Mouse (Mus musculus) MEL (cell line): ENCODE results near the gene Sf3b4.

Experiments
- BHLHE40 ChIP-seq: IDR thresholded peaks from 2 replicates; pipeline ENCODE4 v1.6.1; 2012; ENCODE audit warnings: low read depth, mild to moderate bottlenecking, inconsistent platforms, low read length, improper control_type of control experiment, borderline replicate concordance
- CTCF ChIP-seq, 3 experiments: IDR thresholded peaks in 2 of 3; conservative IDR thresholded peaks in 1 of 3; 2 replicates each; pipeline ENCODE4 v1.5.1; 2011 to 2012; ENCODE audit warnings: low read length in 3 of 3, low read depth in 2 of 3, mild to moderate bottlenecking in 2 of 3, improper control_type of control experiment in 1 of 3, inconsistent platforms in 1 of 3, mixed read lengths in 1 of 3, moderate library complexity in 1 of 3; ENCODE audit not compliant: control insufficient read depth in 1 of 3, insufficient read depth in 1 of 3, poor library complexity in 1 of 3, severe bottlenecking in 1 of 3
- EP300 ChIP-seq, 2 experiments: IDR thresholded peaks; 2 replicates each; pipeline ENCODE4 v1.6.1; 2011; ENCODE audit warnings: improper control_type of control experiment in 2 of 2, low read length in 2 of 2, low read depth in 1 of 2, mild to moderate bottlenecking in 1 of 2
- GABPA ChIP-seq: IDR thresholded peaks from 2 replicates; pipeline ENCODE4 v1.6.1; 2012; ENCODE audit warnings: low read depth, mild to moderate bottlenecking, inconsistent platforms, low read length, improper control_type of control experiment, moderate library complexity
- KAT2A ChIP-seq: conservative IDR thresholded peaks from 2 replicates; pipeline ENCODE4 v1.6.1; 2012; ENCODE audit warnings: low read depth, low read length, improper control_type of control experiment, inconsistent platforms
- MAFK ChIP-seq: IDR thresholded peaks from 2 replicates; pipeline ENCODE4 v1.6.1; 2011; ENCODE audit warnings: low read depth, mild to moderate bottlenecking, low read length, improper control_type of control experiment, borderline replicate concordance
- MAZ ChIP-seq: IDR thresholded peaks from 2 replicates; pipeline ENCODE4 v1.6.1; 2012; ENCODE audit warnings: low read depth, mild to moderate bottlenecking, inconsistent platforms, low read length, improper control_type of control experiment
- MYC ChIP-seq: IDR thresholded peaks from 2 replicates; pipeline ENCODE4 v1.6.1; 2011; ENCODE audit warnings: low read depth, mild to moderate bottlenecking, low read length, improper control_type of control experiment, moderate library complexity
- POLR2A ChIP-seq, 2 experiments: IDR thresholded peaks; 2 replicates each; pipeline ENCODE4 v1.6.1; 2011 to 2012; ENCODE audit warnings: low read length in 2 of 2, mild to moderate bottlenecking in 2 of 2, control low read depth in 1 of 2, improper control_type of control experiment in 1 of 2, low read depth in 1 of 2, moderate library complexity in 1 of 2; ENCODE audit not compliant: control insufficient read depth in 1 of 2, insufficient read depth in 1 of 2, poor library complexity in 1 of 2
- RCOR1 ChIP-seq: IDR thresholded peaks from 2 replicates; pipeline ENCODE4 v1.6.1; 2012; ENCODE audit warnings: low read depth, mild to moderate bottlenecking, inconsistent platforms, low read length, improper control_type of control experiment
- SIN3A ChIP-seq: IDR thresholded peaks from 2 replicates; pipeline ENCODE4 v1.6.1; 2012; ENCODE audit warnings: low read length, improper control_type of control experiment, inconsistent platforms
- USF1 ChIP-seq: IDR thresholded peaks from 2 replicates; pipeline ENCODE4 v1.6.1; 2014; ENCODE audit warnings: low read depth, mild to moderate bottlenecking, inconsistent platforms, low read length, improper control_type of control experiment, moderate library complexity
- ZKSCAN1 ChIP-seq: IDR thresholded peaks from 2 replicates; pipeline ENCODE4 v1.6.1; 2012; ENCODE audit warnings: low read depth, mild to moderate bottlenecking, inconsistent platforms, low read length, improper control_type of control experiment, moderate library complexity
- ZMIZ1 ChIP-seq: IDR thresholded peaks from 2 replicates; pipeline ENCODE4 v1.6.1; 2012; ENCODE audit warnings: low read depth, mild to moderate bottlenecking, inconsistent platforms, low read length, improper control_type of control experiment, moderate library complexity

- TF ChIP-seq CTCF (IDR thresholded peaks at IDR 0.05 in 2 of 3, conservative IDR thresholded peaks at IDR 0.05 in 1 of 3; ENCODE audit: control insufficient read depth in 1 of 3, insufficient read depth in 1 of 3, low read depth in 2 of 3, low read length in 3 of 3, poor library complexity in 1 of 3, severe bottlenecking in 1 of 3) (no peak), GABPA (no peak), SIN3A (no peak), EP300 (IDR thresholded peaks at IDR 0.05; ENCODE audit: low read depth in 1 of 2, low read length in 2 of 2) (no peak), POLR2A (IDR thresholded peaks at IDR 0.05; ENCODE audit: control insufficient read depth in 1 of 2, insufficient read depth in 1 of 2, low read depth in 1 of 2, low read length in 2 of 2, poor library complexity in 1 of 2) (peak in 1 of 2 experiments; percentile 90; a peak in 3 of 4 replicates), MAFK (no peak), MYC (no peak), RCOR1 (no peak), USF1 (no peak), KAT2A (no peak), ZKSCAN1 (no peak), MAZ (no peak), BHLHE40 (no peak), ZMIZ1 (no peak)
Observed at GRCm38 (mm10) chr3:96219661-96220130, 47.6 kb downstream of the Sf3b4 start, which contains the start of the genes Bola1 and Hist2h2ab.
